Mouse (Mus musculus) heart, adult 2 months (tissue): ENCODE data around the gene Fam174b. TPM values are rescaled to one million over a fixed set of nuclear protein-coding genes. Genes with fewer than 3 reads are reported as not detected.

ENCODE experiments used
- DNase-seq, 2 experiments: peaks; one replicate each; pipeline ENCODE4 v3.0.0; 2021
- H3K27ac ChIP-seq: fragments of 200-600 bp; 2 replicates; pipeline ENCODE4 v1.8.1; 2022
- H3K27me3 ChIP-seq: fragments of 200-500 bp; 2 replicates; pipeline ENCODE4 v1.6.1; 2012; ENCODE audit warnings: mild to moderate bottlenecking, low read length, inconsistent platforms, mixed read lengths; ENCODE audit not compliant: control insufficient read depth, insufficient read depth
- H3K36me3 ChIP-seq: fragments of 200-500 bp; 2 replicates; pipeline ENCODE4 v1.6.1; 2012; ENCODE audit warnings: low read length, inconsistent platforms; ENCODE audit not compliant: control insufficient read depth, insufficient read depth
- H3K4me1 ChIP-seq: fragments of 200-500 bp; 2 replicates; pipeline ENCODE4 v1.6.1; 2011; ENCODE audit warnings: low read length; ENCODE audit not compliant: control insufficient read depth, insufficient read depth
- H3K4me3 ChIP-seq: fragments of 200-600 bp; 2 replicates; pipeline ENCODE4 v1.8.1; 2022
- H3K79me2 ChIP-seq: fragments of 200-500 bp; replicated peaks from 2 replicates; pipeline ENCODE4 v1.6.1; 2012; ENCODE audit warnings: mild to moderate bottlenecking, inconsistent platforms, low read length, moderate library complexity, mixed read lengths; ENCODE audit not compliant: control insufficient read depth, insufficient read depth
- H3K9ac ChIP-seq: fragments of 200-500 bp; 2 replicates; pipeline ENCODE4 v1.6.1; 2012; ENCODE audit warnings: low read depth, mild to moderate bottlenecking, control low read depth, inconsistent platforms, low read length, mixed read lengths
- CTCF ChIP-seq: fragments of 200-600 bp; IDR thresholded peaks from 2 replicates; pipeline ENCODE4 v1.8.1; 2022; ENCODE audit warnings: antibody characterized with exemption, mild to moderate bottlenecking, moderate library complexity
- EP300 ChIP-seq: fragments of 200-500 bp; IDR thresholded peaks from 2 replicates; pipeline ENCODE4 v1.6.1; 2011; ENCODE audit warnings: low read depth, low read length, control low read depth; ENCODE audit not compliant: insufficient read depth
- POLR2A ChIP-seq: fragments of 200-500 bp; IDR thresholded peaks from 2 replicates; pipeline ENCODE4 v1.6.1; 2011; ENCODE audit warnings: mild to moderate bottlenecking, low read depth, low read length, control low read depth; ENCODE audit not compliant: insufficient read depth
- WGBS: fragments of 180-500 bp; shearing (Covaris S2); methylation state at CpG from one replicate; pipeline ENCODE4 v1.1.7; 2018; 5-methylcytosine and 5-hydroxymethylcytosine counted together
- intact Hi-C: fragments of 180-260 bp; cut with DNase I; formaldehyde crosslinking; loops from one replicate; pipeline ENCODE4 v1.15.1; 2025
- polyA plus RNA-seq: library from polyadenylated mRNA; depleted of rRNA; stranded (reverse); fragments of >200 nt; gene quantifications from 2 replicates; pipeline ENCODE4 v1.2.3, GENCODE M21; 2012
- total RNA-seq, 2 experiments: library from RNA; stranded (reverse); gene quantifications; 2 replicates each; pipeline ENCODE4 v1.2.3; 2021

Gene Fam174b
- total and polyA plus RNA-seq, 3 experiments: 149 to 193 (median 175) TPM

DNA sequence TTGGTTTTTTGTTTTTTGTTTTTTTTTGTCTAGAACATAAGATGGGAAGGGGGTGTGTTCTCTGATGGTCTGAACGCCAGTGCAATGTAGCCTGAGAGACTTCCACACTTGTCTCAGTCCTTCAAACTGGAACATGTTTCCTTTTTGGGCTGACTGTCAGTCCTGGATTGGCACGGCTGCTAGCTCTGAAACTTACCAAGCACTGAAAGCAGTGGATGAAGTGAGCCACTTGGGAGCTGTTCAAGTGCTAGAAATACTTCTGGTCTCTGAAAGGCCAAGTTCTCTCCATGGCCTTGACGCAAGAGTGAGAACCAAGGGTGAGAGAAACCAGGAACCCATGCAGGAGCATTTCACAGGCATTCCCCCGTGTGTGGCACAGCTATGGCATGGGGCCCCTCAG is 29.1 kb downstream of the Fam174b start:
- Histone ChIP-seq H3K27ac (peak overlapping the region; percentile 77), H3K4me3 (no peak overlapping the region), H3K4me1 (peaks cover 16% of the 10 kb centered on the region), H3K79me2 (no peaks in the 10 kb centered on the region; the same call in 1 of the 2 replicates), H3K36me3 (peaks cover 4% of the 10 kb centered on the region; the same call in 1 of the 2 replicates), H3K27me3 (no peaks in the 10 kb centered on the region), H3K9ac (no peak overlapping the region)
- WGBS: 57% methylated on average over 4 of the region's 4 CpGs
- 0 out of 2 replicates have a peak, but pooled peaks have one; percentile 32 for TF ChIP-seq EP300
- no peak for TF ChIP-seq CTCF
- TF ChIP-seq POLR2A: no peak
- DNase-seq: peak in 1 of 2 experiments; percentile 56
- intact Hi-C loops: loop anchor here (1.0 kb wide), 1 partner anchor 26 kb away; no protein-coding TSS in a partner anchor

DNA sequence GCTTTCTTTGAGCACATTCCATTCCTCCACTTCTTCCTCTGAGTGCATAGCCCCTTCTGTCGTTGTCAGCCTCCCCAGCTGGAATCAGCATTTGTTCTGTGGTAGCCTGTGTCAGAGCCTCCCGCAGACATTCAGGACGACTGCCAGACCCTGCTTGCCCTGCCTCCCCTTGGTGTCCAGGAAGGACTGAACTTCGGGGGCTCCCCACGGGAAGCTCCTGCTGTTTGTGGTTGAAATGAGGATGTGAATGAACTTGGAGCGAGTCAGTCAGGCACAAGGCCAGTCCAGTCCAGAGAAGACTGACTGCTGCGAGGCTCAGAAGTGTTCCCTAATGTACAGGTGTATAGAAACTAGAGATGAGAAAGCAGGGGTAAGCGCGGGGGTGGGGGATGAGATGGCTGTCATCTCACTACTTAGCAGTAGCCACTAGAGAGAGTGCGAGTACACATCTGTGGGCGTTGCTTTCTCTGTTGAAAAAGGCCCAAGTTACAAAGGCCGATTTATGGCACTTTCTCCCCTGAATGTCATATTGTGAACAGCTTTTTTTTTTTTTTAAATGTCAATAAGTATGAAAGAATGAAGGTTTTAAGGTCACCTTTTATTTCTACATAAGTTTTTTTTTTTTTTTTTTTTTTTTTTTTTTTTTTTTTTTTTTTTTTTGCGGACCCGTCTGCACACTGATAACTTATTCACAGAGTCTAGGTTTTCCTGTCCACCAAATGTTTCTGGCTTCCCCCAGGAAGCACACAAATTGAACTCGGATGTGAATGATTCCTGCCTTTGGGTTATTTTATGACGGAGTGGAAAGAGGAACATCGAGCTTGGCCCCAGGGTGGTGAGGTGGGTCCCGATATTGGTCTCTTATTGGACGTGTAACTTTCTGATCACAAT is 31.5 kb downstream of the Fam174b start:
- Histone ChIP-seq H3K4me1 (peaks cover 11% of the 10 kb centered on the region), H3K9ac (no peak overlapping the region), H3K4me3 (no peak overlapping the region), H3K27ac (peak overlapping the region; percentile 71), H3K36me3 (peaks cover 9% of the 10 kb centered on the region), H3K27me3 (no peaks in the 10 kb centered on the region), H3K79me2 (no peaks in the 10 kb centered on the region)
- TF ChIP-seq POLR2A: no peak
- TF ChIP-seq CTCF: peak; percentile 38
- no peak for TF ChIP-seq EP300
- WGBS: 16% methylated on average over 19 of the region's 19 CpGs
- peak in 1 of 2 experiments; percentile 20 for DNase-seq
- intact Hi-C loops: loop anchor here (5.0 kb wide), 1 partner anchor 36 kb away; no protein-coding TSS in a partner anchor

DNA sequence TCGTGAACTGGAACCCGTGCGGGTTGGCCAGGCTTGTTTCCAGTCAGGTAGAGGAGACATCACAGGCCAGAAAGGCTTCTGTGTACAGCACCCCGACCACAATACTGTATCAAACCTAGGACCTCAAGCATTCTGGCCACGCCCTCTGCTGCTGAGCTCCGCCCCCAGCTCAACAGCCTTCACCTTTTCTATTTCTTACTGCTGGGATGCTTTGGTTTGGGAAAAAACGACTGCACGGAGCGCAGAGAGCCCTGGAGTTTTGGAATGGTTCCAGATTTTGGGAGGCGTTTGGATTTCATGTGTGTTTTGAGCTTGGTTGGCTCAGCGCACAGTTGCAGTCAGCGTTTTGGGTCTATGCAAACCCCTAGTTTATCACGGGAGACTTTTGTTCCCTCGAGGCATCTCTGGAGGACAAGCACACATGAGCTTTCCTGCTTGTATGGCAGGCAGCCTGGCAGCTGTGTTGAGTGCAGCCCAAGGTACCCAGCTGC is 32.2 kb downstream of the Fam174b start:
- Histone ChIP-seq H3K79me2 (no peaks in the 10 kb centered on the region), H3K9ac (no peak overlapping the region), H3K4me3 (no peak overlapping the region), H3K27me3 (no peaks in the 10 kb centered on the region), H3K4me1 (peaks cover 11% of the 10 kb centered on the region), H3K27ac (peak overlapping the region; percentile 66), H3K36me3 (peaks cover 9% of the 10 kb centered on the region)
- 53% methylated on average over 14 of the region's 14 CpGs for WGBS
- intact Hi-C loops: loop anchor here (5.0 kb wide), 1 partner anchor 35 kb away; no protein-coding TSS in a partner anchor
- no peak for TF ChIP-seq EP300
- TF ChIP-seq CTCF: no peak
- no peak for TF ChIP-seq POLR2A
- no peak for DNase-seq

DNA sequence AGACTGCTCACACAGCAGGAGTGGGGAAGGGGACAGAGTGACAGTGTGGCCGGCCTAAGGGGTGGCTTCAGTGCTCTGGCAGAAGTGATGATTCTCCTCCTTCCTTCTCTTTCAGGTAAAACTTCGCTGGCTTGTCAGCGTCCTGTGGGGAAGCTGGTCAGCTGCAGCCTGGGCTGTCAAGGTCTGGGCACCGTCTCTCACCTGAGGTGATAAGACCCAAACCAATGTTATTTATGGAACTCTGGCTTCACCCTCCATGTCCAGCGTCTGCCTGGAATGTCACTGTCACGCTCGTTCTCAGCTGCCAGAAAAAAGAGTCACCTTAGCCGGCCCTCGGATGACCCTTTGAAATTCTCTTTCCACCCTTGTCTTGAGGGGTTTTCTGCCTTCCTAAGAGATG is 34.7 kb downstream of the Fam174b start:
- TF ChIP-seq CTCF (no peak), POLR2A (peak; percentile 54; the same call in 1 of the 2 replicates), EP300 (peak; percentile 85; the same call in 1 of the 2 replicates)
- Histone ChIP-seq H3K36me3 (peaks cover 5% of the 10 kb centered on the region; the same call in 1 of the 2 replicates), H3K27me3 (no peaks in the 10 kb centered on the region), H3K4me1 (peaks cover 9% of the 10 kb centered on the region), H3K4me3 (no peak overlapping the region), H3K9ac (peak overlapping the region; percentile 58), H3K79me2 (no peaks in the 10 kb centered on the region), H3K27ac (peak overlapping the region; percentile 83)
- 54% methylated on average over 9 of the region's 9 CpGs for WGBS
- intact Hi-C loops: loop anchor here (5.0 kb wide), 1 partner anchor 33 kb away; no protein-coding TSS in a partner anchor
- DNase-seq: peak in 1 of 2 experiments; percentile 43

DNA sequence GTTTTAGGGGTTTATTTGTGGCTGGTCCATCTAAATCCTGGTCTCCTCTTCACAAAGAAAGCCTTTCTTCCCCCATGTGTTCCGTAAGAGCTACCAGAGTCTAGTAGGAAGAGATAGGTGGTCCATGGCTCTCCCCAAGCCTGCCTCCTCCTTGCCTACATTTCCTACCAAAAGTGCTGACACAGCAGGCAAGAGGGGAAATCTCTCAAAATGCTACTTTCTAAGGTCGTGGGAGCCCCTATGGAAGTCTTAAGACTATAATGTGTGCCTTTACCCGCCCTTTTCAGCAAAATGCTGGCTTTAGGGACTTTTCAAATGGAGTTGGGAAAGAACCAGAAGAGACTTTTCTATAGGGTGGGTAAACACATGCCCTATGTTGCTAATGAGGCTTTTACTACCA is 37.7 kb downstream of the Fam174b start:
- TF ChIP-seq POLR2A (no peak), EP300 (no peak), CTCF (no peak)
- intact Hi-C loops: no loop called here

More for the DNA sequence above, 37.7 kb downstream of the Fam174b start:
- WGBS: 69% methylated on average over 3 of the region's 3 CpGs
- Histone ChIP-seq H3K79me2 (no peaks in the 10 kb centered on the region), H3K4me3 (no peak overlapping the region), H3K9ac (no peak overlapping the region), H3K27me3 (no peaks in the 10 kb centered on the region), H3K27ac (no peak overlapping the region), H3K36me3 (peaks cover 5% of the 10 kb centered on the region; the same call in 1 of the 2 replicates), H3K4me1 (peaks cover 1% of the 10 kb centered on the region; the same call in 1 of the 2 replicates)
- no peak for DNase-seq
